Mouse (Mus musculus) common myeloid progenitor, adult 5-6 weeks (primary cell): ENCODE data around the gene Ssrp1. TPM values are rescaled to one million over a fixed set of nuclear protein-coding genes. Genes with fewer than 3 reads are reported as not detected.

Source experiments
- ATAC-seq: replicated peaks from 2 replicates; pipeline ENCODE4 v1.8.0; 2016; ENCODE audit warnings: low read depth, mild to moderate bottlenecking, moderate TSS enrichment, inconsistent platforms; ENCODE audit not compliant: poor library complexity, severe bottlenecking
- total RNA-seq: library from RNA; stranded (forward); fragments of 200-1000, 187-1606 nt; gene quantifications from 2 replicates; pipeline ENCODE4 v1.2.3, GENCODE M21; 2017

Ssrp1 gene
- total RNA-seq, 1 experiment from 2014 or later, result 486 TPM

- no peak for ATAC-seq
Observed at GRCm38 (mm10) chr2:85033121-85033520, 3.9 kb upstream of the Ssrp1 start.

- ATAC-seq, result peak; percentile 58
Observed at GRCm38 (mm10) chr2:85034169-85034568, 2.9 kb upstream of the Ssrp1 start.

DNA sequence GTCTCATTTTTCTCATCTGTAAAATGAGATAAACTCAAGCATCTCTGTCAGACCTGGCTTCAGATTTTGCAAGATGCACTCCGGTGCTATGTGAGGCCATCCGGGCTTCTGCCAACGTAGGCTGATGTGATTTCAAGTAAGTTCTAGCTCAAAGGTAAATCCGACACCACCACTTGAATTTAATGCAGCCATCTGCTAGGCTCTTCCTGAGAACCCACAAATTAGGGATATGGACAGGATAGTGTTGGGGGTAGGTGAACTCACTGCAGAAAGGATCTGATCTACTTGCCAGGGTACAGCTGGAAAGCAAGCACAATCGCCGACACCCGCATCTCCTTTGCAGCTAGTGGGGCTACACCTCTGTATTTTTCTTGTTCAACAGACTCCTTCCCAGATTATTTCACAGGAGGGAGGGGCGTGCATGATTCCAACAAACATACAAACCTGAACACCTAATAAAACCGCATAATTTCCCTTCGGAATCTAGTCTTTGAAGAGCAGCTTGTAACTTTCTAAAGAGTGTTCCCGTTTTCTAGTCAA lies 457 bp upstream of the Ssrp1 start:
- ATAC-seq, result 0 out of 2 replicates have a peak, but pooled peaks have one; percentile 1

- ATAC-seq, result no peak
Observed at GRCm38 (mm10) chr2:85038336-85038735, 1.3 kb downstream of the Ssrp1 start.

DNA sequence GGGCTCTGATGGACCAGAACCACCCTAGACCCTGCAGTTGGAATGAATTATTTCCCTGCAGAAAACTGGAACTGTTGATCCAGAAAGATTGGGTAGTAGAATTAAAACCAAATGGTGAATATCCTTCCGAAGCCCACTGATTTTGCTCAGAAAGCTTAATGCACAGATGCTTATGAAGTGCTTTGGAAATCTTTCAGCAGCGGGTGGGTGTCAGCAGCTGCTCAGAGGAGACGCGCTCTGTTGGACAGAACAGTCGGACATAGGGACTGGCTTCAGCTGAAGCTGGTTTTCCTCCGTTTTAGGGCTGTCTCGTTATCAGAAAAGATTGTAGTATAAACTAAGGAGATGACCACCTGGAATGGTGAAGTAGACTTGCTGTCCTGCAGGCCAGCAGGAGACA lies 6.6 kb downstream of the Ssrp1 start:
- no peak for ATAC-seq

- no peak for ATAC-seq
Observed at GRCm38 (mm10) chr2:85046222-85046621, 9.2 kb downstream of the Ssrp1 start.

GRCm38 (mm10) chr2:85047081-85047480 lies 10.0 kb downstream of the Ssrp1 start:
- ATAC-seq, result no peak

GRCm38 (mm10) chr2:85047596-85048167 lies 10.6 kb downstream of the Ssrp1 start, which contains the start of gene Tnks1bp1:
Gene Tnks1bp1 (plus strand): TSS chr2:85048022.
- ATAC-seq, result peak; percentile 87

GRCm38 (mm10) chr2:85048168-85048751 lies 11.2 kb downstream of the Ssrp1 start:
- ATAC-seq, result peak; percentile 46

DNA sequence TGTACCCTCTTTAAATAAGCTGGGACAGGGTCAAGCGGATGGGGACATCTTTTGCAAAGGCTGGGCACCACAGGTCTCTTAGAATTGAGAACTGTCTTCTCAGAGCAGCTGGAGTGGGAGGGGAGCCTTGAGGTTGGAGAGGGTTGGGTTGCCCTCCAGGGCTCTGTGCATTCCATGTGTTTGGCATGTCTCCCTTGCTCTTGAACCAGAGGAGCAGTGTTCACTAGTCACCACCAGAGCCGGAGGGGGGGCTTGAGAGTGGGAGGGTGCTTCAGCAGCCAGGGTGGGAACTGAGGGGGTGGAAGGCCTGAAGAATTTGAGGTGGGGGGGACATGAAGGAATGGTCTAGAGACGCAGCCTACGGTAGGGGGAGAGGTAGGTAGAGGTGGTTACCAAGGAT lies 12.2 kb downstream of the Ssrp1 start:
- ATAC-seq, result no peak

GRCm38 (mm10) chr2:85050001-85050634 lies 13.1 kb downstream of the Ssrp1 start:
- no peak for ATAC-seq

GRCm38 (mm10) chr2:85050746-85051145 lies 13.7 kb downstream of the Ssrp1 start:
- ATAC-seq, result no peak

DNA sequence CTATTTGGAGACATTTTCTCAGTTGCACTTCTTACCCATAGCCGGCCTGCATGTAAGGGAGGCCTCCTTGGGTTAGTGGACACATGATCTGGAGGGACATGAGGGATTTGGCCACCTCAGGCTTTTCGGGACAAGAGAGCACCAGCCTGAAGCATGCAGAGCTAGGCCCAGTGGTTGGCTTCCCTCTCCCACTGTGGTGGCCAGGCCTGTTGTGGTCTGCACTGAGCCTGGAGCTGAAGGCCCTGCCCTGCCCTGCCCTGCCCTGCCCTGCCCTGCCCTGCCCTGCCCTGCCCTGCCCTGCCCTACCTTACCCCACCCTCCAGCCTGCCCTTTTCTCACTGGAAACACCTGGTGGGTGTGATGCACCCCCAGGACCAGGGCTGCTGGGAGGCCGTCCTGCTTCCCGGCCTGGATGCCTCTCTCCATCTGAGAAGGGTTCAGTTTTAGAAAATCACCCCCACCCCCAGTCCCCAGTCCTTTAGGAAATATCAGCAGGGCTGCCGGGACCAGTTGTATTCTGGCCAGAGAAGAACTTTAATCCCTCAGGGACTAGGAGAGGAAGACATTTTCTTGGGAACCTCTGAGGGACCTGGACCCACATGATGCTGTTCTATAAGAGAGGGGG lies 16.3 kb downstream of the Ssrp1 start:
- ATAC-seq, result no peak

DNA sequence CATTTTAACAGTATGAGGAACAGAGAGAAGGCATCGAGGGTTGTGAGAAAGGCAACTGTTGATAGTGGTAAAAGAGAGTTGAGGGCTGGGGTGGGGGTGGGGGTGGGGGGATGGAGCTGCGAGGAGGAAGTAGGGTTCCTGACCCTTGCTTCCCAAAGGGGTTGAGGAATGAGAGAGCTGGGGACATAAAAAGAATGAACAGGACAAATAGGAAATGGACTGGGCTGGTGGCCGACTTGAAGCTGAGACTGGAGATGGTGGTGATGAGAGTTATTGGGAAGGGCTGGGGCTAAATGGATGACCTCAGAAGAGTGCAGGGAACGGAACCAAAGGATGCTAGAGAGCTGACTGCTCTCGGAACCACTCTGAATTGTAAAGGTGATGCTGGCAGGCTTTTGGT lies 19.7 kb downstream of the Ssrp1 start:
- ATAC-seq, result no peak

DNA sequence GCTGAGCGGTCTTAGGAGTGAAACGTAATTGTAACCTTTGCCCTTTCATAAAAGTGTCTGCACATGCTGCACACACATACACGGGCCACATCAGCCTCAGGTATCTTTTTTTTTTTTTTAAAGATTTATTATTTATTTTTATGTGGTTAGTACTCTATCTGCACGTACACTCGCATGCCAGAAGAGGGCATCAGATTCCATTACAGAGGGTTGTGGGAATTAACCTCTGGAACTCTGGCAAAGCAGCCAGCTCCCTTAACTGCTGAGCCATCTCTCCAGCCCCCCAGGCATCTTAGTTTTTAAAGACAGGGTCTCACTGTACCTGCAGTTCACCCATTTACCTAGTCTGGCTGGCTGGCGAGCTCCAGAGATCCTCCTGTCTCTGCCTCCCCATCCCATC lies 22.6 kb downstream of the Ssrp1 start:
- no peak for ATAC-seq

DNA sequence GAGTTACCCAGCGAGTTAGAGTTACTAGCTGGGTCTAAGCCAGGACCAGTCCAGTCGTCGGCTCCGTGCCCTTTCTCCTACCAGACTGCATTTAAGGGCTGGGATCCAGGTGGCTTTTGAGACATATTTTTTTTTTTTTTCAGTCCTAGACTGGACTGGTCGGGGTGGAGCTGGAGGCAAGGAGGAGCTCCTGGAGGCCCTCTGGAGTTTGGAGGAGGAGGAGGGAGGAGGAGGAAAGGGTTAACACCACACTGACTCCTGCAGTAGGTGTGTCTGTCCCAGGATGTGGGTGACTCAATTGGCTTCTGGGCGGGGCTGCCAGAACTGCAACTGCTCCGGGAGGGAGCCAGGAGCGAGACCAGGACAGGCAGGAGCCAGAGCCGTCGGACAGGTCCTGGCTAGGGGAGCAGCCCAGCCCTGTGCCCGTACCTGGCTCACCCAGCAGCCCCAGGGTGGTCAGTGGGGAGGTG lies 23.6 kb downstream of the Ssrp1 start:
- ATAC-seq, result peak; percentile 77

- ATAC-seq, result peak; percentile 16; the same call in 1 of the 2 replicates
Observed at GRCm38 (mm10) chr2:85061107-85061541, 24.1 kb downstream of the Ssrp1 start.

DNA sequence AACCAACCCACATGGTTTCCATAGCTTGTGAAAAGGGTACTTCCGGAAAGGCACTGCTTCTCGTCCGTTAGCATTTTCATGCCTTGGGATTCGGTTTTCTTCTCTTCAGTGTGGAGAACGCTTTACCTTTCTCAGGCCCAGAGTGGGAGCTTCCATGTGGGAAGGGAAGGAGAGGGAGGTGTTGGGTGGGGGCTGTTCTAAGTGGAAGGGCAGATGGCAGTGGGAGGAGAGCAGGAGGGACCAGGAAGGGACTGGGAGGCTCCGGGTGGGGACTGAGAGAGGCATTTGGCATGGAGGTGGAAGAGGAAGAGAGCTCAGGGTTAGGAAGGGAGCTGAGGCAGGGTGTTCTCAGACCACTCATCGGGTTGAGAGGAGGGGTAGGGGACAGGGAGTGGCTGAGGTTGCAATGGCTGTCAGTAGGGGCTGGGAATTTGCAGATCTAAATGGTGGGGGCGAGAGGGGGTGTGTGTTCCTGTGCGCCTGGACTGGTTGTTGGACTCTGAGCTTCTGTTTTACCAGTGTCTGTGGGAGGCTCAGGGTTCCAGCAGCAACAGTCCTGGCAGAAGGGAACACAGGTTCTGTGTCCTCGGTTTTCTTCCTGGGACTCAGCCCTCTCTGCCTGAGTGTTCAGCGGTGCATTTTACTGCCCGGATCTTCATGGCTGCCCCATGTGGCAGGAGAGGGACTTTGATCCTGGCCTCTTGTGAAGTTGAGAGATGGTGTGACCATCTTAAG lies 28.3 kb downstream of the Ssrp1 start:
- no peak for ATAC-seq

DNA sequence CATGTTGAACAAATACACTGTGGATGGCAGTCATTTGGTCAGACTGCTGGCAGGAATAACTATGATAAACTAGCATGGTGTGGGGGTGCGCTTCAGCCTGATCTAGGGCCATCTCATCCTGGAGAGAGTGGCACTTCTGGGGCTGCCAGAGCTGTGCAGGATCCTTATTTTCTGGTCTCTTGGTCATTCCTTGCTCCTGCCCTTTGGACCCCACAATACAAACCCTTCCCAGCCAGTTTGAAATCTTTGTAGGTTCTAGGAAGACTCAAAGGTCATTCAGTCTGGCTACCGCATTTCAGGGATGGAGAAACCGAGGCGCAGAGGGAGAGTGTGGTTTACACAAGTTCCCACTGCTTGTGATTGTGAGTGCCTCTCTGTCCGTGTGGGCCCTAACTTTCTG lies 29.9 kb downstream of the Ssrp1 start:
- no peak for ATAC-seq
